Mouse (Mus musculus) megakaryocyte, embryonic 14.5 days (primary cell): ENCODE results near the gene Grik2.

Experiments
- FLI1 ChIP-seq: IDR thresholded peaks from 2 replicates; pipeline ENCODE4 v1.6.1; 2012; ENCODE audit warnings: low read length, inconsistent platforms, mixed read lengths
- GATA1 ChIP-seq: IDR thresholded peaks from 3 replicates; pipeline ENCODE4 v1.6.1; 2012; ENCODE audit warnings: mixed read lengths, low read length, inconsistent platforms, borderline replicate concordance

DNA sequence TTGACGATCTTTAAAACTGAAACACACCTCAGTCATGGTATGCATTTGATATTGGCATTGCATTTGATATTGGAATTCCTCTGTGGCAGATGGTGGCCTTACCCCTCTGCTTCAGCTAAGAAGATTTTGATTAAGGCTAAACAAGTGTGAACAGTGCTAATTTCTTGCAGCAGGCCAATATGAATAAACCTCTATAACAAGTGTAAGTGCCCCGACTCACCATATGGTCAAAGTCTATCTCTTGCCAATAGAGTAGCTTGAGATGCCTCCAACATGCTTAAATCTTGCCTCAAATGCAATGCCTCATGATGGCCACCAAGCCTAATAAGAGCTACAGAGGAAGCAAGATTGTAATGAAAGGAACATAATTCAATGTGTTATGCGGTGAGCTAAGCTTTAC is 78.8 kb downstream of the Grik2 start:
- TF ChIP-seq GATA1 (no peak), FLI1 (no peak)
